Mouse (Mus musculus) thymus, adult 2 months (tissue): ENCODE data around the gene Calcrl.

Experiments used
- CTCF ChIP-seq: fragments of 200-500 bp; IDR thresholded peaks from 2 replicates; pipeline ENCODE4 v1.5.1; 2012; ENCODE audit warnings: mild to moderate bottlenecking, control low read depth, low read length, moderate library complexity, borderline replicate concordance; ENCODE audit not compliant: control insufficient read depth, poor library complexity, insufficient read depth; ENCODE audit errors: extremely low read depth
- POLR2A ChIP-seq: fragments of 200-500 bp; IDR thresholded peaks from 2 replicates; pipeline ENCODE4 v1.6.1; 2012; ENCODE audit warnings: mild to moderate bottlenecking, low read length, control low read depth, moderate library complexity; ENCODE audit not compliant: control insufficient read depth, poor library complexity, insufficient read depth; ENCODE audit errors: extremely low read depth

- TF ChIP-seq CTCF (no peak), POLR2A (no peak)
Measured at GRCm38 (mm10) chr2:84384911-84385693, 40.1 kb downstream of the Calcrl start.
